Mouse (Mus musculus): ENCODE results near the gene Zfp697. TPM values are rescaled to one million over a fixed set of nuclear protein-coding genes. Genes with fewer than 3 reads are reported as not detected.
"Not testable (repeated sequence)": the region's sequence is repeated elsewhere in the genome, so short reads cannot be mapped to it uniquely, and the experiment has no call there.

Zfp697 gene
- polyA plus RNA-seq, 1 experiment, result not detected

- TF ChIP-seq FLI1 (IDR thresholded peaks at IDR 0.05; ENCODE audit: low read length) (no peak), GATA1 (IDR thresholded peaks at IDR 0.05; ENCODE audit: borderline replicate concordance, low read length) (no peak)
- Histone ChIP-seq H3K9me3 (no peaks in the 10 kb centered on the region), H3K4me1 (peaks cover 5% of the 10 kb centered on the region; the same call in 1 of the 2 replicates), H3K4me3 (replicated peaks) (no peak overlapping the region), H3K27me3 (replicated peaks) (peaks cover 28% of the 10 kb centered on the region), H3K36me3 (replicated peaks; ENCODE audit: low read length) (no peaks in the 10 kb centered on the region)
These were observed 7.0 kb downstream of the Zfp697 start for GRCm38 (mm10) chr3:98389305-98389704.

GRCm38 (mm10) chr3:98404268-98404895 lies 22.1 kb downstream of the Zfp697 start:
- not testable (repeated sequence) for H3K4me1 ChIP-seq; H3K36me3 ChIP-seq (replicated peaks; ENCODE audit: low read length); H3K4me3 ChIP-seq (replicated peaks); H3K9me3 ChIP-seq; H3K27me3 ChIP-seq (replicated peaks)

DNA sequence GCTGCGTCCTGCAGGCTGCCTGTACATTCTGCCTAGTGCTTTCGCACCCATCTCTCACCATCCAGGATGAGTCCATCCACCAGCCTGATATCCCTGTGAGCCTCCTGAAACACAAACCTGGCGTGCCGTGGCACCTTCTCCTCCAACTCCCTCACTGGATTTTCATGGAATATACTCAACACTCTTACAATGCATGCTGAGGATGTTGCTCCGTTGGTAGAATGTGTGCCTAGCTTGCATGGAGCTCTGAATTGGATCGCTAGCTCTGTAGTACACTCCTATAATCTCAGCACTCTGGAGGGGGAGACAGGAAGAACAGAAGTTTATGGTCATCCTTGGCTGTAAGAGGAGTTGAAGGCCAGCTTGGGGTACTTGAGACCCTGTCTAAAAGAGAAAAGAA lies 23.6 kb downstream of the Zfp697 start:
- H3K9me3 ChIP-seq; H3K4me1 ChIP-seq; H3K36me3 ChIP-seq (replicated peaks; ENCODE audit: low read length); H3K4me3 ChIP-seq (replicated peaks); H3K27me3 ChIP-seq (replicated peaks): not testable (repeated sequence)

DNA sequence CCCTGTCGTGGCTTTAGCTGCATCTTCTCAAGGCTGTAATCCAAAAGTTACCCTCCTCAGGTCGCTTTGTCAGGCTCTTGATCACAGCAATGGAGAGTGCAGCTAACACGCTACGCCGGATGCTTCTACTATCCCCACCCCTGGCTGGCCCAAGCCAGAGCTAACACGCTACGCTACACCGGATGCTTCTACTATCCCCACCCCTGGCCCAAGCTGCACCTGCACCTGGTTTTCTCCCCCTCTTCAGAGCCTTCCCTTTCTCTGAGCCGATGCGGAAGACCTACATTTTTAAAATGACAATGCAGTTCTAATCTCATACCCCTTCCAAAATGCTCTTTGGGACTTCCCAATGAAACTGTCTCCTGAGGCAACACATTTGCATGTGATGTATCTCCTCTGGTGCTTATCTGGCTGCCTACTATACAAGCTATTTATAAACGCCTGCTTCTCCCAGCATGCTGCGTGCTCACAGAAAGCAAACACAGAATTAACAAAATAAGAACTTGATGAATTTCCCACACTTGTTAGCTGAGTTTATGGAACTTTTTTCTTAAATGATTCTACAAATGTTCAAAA lies 24.4 kb downstream of the Zfp697 start:
- not testable (repeated sequence) for H3K9me3 ChIP-seq; H3K27me3 ChIP-seq (replicated peaks); H3K4me3 ChIP-seq (replicated peaks)

DNA sequence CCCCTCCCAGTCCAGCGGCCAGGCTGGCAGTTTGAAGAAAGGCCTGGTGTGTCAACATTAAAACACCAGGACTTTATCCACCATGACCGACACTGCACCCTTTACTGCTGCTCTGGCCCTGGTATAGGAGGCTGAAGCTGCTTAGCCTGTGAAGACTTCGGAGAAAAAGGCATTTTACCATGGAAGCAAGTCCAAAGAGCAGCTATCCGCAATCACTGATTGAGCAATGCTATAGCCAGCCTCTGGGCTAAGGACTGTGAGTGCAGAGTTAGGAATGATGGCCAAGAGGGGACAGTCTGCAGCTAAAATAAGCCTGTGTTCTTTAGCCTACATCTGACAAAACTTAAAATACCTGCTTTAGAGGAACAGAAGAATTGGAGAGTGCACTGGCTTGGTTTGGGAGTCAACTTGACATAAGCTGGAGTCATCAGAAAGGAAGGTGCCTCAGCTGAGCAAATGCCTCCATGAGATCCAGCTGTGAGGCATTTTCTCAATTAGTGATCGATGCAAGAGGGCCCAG lies 25.1 kb downstream of the Zfp697 start:
- H3K4me3 ChIP-seq (replicated peaks); H3K4me1 ChIP-seq; H3K36me3 ChIP-seq (replicated peaks; ENCODE audit: low read length); H3K27me3 ChIP-seq (replicated peaks); H3K9me3 ChIP-seq: not testable (repeated sequence)

More for the DNA sequence above, 24.4 kb downstream of the Zfp697 start:
- H3K36me3 ChIP-seq (replicated peaks; ENCODE audit: low read length); H3K4me1 ChIP-seq: not testable (repeated sequence)

DNA sequence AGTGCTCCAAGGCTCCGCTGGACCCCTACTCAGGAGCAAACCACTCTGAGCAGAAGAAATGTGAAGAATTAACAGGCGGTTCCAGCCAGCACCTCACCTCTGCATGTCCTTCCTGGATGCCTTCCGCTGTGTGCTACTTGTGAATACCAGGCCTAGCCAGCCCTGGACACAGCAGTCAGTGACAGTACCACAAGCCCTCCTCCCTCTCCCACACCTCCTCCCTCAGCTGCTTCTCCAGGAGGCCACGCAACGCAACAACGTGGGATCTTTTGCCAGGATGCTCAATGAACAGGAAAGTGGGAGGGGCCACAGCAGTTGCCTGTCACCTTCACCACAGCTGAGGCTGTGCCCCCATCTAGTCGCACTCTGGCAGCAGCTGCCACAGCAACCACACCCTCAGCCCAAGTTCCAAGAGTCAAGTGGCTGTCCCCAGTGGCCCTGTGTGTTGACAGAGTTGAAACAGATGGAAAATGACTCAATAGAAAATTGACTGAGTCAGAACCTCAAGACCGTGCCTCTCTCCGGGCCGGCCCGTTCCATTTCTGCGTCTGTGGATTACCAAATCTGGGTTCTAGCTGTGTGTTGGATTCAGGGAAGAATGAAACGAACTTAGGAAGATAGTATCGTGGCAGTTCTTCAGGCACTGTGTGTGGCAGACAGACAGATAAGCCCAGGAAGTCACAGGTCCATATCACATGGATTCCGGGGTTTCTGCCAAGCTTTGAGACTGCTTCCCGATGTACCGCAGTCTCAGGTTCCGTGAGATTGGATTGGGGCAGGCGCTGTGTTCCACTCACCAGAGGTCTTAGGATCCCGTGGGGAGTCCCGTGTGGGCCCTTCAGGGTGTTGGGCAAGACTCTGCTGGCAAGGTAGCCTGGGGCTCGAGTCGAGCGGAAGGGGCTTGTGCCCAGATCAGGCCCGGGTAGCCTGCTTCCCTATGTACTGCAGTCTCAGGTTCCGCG lies 28.6 kb downstream of the Zfp697 start:
- not testable (repeated sequence) for H3K36me3 ChIP-seq (replicated peaks; ENCODE audit: low read length); H3K27me3 ChIP-seq (replicated peaks); H3K4me3 ChIP-seq (replicated peaks); H3K4me1 ChIP-seq; H3K9me3 ChIP-seq

GRCm38 (mm10) chr3:98413733-98414132 lies 31.5 kb downstream of the Zfp697 start:
- Histone ChIP-seq H3K4me1 (peaks cover 34% of the 10 kb centered on the region), H3K9me3 (no peaks in the 10 kb centered on the region), H3K27me3 (replicated peaks) (no peaks in the 10 kb centered on the region), H3K4me3 (replicated peaks) (no peak overlapping the region), H3K36me3 (replicated peaks; ENCODE audit: low read length) (no peaks in the 10 kb centered on the region)
- TF ChIP-seq GATA1 (IDR thresholded peaks at IDR 0.05; ENCODE audit: borderline replicate concordance, low read length) (no peak), FLI1 (IDR thresholded peaks at IDR 0.05; ENCODE audit: low read length) (no peak)

DNA sequence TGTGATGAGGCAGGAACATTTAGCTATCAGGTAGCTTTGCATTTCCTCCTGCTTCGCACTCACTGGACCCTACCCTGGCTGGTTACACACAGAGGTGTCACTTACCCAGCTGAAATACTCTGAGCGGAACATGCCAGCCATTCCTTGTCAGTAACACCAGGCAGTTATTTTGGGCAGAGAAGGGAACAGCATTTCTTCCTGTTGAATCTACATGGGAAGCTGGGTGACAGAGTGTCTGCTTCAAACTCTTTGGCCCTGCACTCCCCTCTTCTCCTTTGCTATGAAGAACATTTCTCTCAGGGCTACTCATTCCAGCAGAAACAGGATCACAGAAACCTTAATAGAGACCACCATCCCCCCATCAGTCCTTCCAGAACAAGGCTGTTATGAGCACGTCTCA lies 32.0 kb downstream of the Zfp697 start:
- Histone ChIP-seq H3K4me3 (replicated peaks) (no peak overlapping the region), H3K27me3 (replicated peaks) (no peaks in the 10 kb centered on the region), H3K36me3 (replicated peaks; ENCODE audit: low read length) (no peaks in the 10 kb centered on the region), H3K9me3 (no peaks in the 10 kb centered on the region), H3K4me1 (peaks cover 39% of the 10 kb centered on the region)
- no peak for TF ChIP-seq GATA1 (IDR thresholded peaks at IDR 0.05; ENCODE audit: borderline replicate concordance, low read length)
- no peak for TF ChIP-seq FLI1 (IDR thresholded peaks at IDR 0.05; ENCODE audit: low read length)

DNA sequence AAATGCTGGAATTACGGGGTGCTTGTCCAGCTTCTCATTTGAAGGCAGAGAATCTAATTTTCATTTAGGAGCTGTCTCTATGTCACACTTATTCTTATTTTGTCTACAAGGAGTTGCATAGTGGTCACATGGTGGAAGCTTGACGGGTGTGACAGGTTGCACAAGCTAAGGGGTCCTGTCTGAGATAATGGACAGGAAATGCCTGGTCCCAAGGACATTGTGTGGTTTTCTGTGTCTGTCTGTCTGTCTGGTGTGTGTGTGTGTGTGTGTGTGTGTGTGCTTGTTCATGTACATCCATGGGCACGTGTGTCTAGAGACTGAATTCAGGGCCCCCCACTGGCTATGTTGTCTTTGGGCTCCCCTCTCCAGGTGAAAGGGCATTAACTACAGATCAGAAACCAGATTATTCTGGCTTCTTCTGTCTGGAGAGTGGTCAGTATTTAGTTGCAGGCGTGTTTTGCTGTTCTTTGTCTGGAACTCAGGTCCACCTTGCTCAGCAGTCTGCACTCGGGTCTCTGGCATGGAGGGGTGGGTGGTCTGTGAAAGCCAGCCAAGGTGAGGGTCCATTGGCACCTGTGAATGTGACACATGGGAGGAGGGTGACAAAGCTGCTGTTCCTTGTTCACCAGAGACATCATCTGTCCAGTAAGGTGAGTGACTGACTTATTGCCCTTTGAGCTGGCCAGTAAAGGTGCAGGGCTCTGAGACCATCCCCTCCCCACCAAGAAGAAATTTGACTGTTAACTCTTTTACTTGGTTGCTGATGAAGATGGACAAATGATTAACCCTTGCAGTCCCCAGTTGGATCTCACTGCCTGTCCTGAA lies 34.4 kb downstream of the Zfp697 start:
- Histone ChIP-seq H3K36me3 (replicated peaks; ENCODE audit: low read length) (no peaks in the 10 kb centered on the region), H3K4me3 (replicated peaks) (no peak overlapping the region), H3K9me3 (no peaks in the 10 kb centered on the region), H3K27me3 (replicated peaks) (no peaks in the 10 kb centered on the region), H3K4me1 (peaks cover 39% of the 10 kb centered on the region)
- TF ChIP-seq GATA1 (IDR thresholded peaks at IDR 0.05; ENCODE audit: borderline replicate concordance, low read length), result no peak
- no peak for TF ChIP-seq FLI1 (IDR thresholded peaks at IDR 0.05; ENCODE audit: low read length)

- Histone ChIP-seq H3K36me3 (replicated peaks; ENCODE audit: low read length) (no peaks in the 10 kb centered on the region), H3K27me3 (replicated peaks) (peaks cover 5% of the 10 kb centered on the region), H3K4me1 (peaks cover 39% of the 10 kb centered on the region), H3K4me3 (replicated peaks) (no peak overlapping the region), H3K9me3 (no peaks in the 10 kb centered on the region)
- TF ChIP-seq FLI1 (IDR thresholded peaks at IDR 0.05; ENCODE audit: low read length), result no peak
- TF ChIP-seq GATA1 (IDR thresholded peaks at IDR 0.05; ENCODE audit: borderline replicate concordance, low read length), result no peak
These were observed 35.1 kb downstream of the Zfp697 start for GRCm38 (mm10) chr3:98417328-98417727.

Measured in megakaryocyte, embryonic 14.5 days (primary cell).